Mouse (Mus musculus): ENCODE results near the gene Cir1. TPM values are rescaled to one million over a fixed set of nuclear protein-coding genes. Genes with fewer than 3 reads are reported as not detected.

The Cir1 gene
- 4.8 and 5.2 TPM in 2 replicates for total RNA-seq (2012; rRNA removed)
- 3.8 and 4.6 TPM in 2 replicates for total RNA-seq (2014; rRNA removed)
- 14.3 and 15.6 TPM in 2 replicates for polyA plus RNA-seq (2012; ENCODE audit: insufficient read length, low read depth)

DNA sequence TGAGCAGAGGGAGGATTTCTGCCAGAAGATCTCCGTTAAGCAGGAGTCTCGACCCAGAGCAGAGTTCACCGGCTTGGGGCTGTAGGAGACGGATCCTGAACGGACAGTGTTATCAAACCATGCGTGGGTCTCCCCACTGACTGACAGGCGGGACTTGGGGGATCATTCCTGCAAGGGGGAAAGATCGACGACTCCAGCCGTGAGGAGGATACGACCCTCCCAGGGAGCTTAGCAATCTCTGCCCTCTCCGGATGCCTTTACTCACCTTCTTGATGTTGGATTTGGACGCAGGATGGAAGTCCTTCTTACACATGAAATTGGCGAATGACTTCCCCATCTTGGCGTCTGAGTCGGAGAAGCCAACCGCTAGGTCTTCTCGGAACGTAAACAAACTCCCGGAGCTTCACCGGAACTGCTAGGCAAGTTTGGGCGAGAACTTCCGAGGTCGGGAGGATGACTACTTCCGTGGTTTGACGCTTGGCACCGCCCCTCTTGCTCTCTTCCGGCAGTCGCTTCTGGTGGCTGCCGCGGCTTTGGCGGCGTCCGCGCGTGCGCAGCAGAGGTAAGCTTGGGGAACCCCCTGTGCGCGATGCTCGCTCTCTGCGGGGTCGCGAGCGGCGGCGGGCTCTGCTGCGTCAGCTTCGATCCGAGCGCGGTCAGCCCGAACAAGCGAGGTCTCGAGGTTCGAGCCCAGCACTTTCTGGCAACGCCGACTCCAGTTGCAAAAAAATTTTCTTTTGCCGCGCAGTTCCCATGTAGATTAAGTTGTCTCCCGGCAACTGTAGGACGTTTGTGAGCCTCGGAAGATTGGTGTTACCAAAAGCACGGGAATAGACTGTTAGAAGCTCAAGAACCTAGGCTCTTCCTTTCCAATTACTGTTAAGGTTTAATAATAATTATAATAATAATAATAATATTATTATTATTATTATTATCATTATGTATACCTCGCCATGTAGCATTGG is at the start of gene Cir1, which contains the start of gene Scrn3:
Cir1 (minus strand) TSS at position 550 of the 965 bp plus-strand sequence.
Scrn3 (plus strand) TSS at position 450 of the 965 bp plus-strand sequence.
- Histone ChIP-seq H3K36me3 (replicated peaks in 1 of 2; ENCODE audit: control insufficient read depth in 1 of 2, insufficient read depth in 1 of 2, low read length in 1 of 2) (peaks cover 19 to 36% of the 10 kb centered on the region in 2 experiments), H3K9me3 (replicated peaks; ENCODE audit: low read length) (no peaks in the 10 kb centered on the region), H3K4me1 (ENCODE audit: control insufficient read depth in 1 of 2, insufficient read depth in 2 of 2) (peaks cover 0 to 26% of the 10 kb centered on the region in 2 experiments; a peak in 2 of 4 replicates), H3K27ac (ENCODE audit: insufficient read depth, low read depth) (peak within 1 kb of the TSS; percentile 96), H3K79me2 (replicated peaks; ENCODE audit: control insufficient read depth, extremely low read depth, insufficient read depth, poor library complexity, severe bottlenecking) (peaks cover 20% of the 10 kb centered on the region), H3K27me3 (replicated peaks) (no peaks in the 10 kb centered on the region), H3K4me2 (ENCODE audit: insufficient read depth, low read depth, poor library complexity, severe bottlenecking) (peak within 1 kb of the TSS; percentile 94), H3K9ac (ENCODE audit: insufficient read depth, low read depth) (peak within 1 kb of the TSS; percentile 80), H3K4me3 (replicated peaks in 1 of 3; ENCODE audit: low read depth in 2 of 3, low read length in 2 of 3, poor library complexity in 1 of 3) (peak within 1 kb of the TSS; percentile 91 to 100 (median 97))
- DNase-seq (ENCODE audit: extremely low read depth) = peak; percentile 98
- dilution Hi-C loops (cut with MboI; ENCODE audit: extremely low pct_ligation_motif_present, extremely low pct_unique_long_range_greater_than_20kb, low sequenced_read_pairs) (no loop called here), in situ Hi-C loops (cut with MboI; ENCODE audit: low pct_ligation_motif_present, low pct_unique_long_range_greater_than_20kb, low sequenced_read_pairs) (loop anchor here (10.0 kb wide), 1 partner anchor 92 kb away; no protein-coding TSS in a partner anchor)
- no peak for TF ChIP-seq RAD21 (IDR thresholded peaks at IDR 0.05; ENCODE audit: low read depth, low read length)
- peak; percentile 96 for TF ChIP-seq KAT2A (IDR thresholded peaks at IDR 0.05; ENCODE audit: insufficient replicate concordance, low read length)
- no peak for TF ChIP-seq JUND (conservative IDR thresholded peaks at IDR 0.05; ENCODE audit: low read depth, low read length)
- TF ChIP-seq ZKSCAN1 (IDR thresholded peaks at IDR 0.05; ENCODE audit: borderline replicate concordance, low read depth, low read length) = no peak
- TF ChIP-seq TCF12 (IDR thresholded peaks at IDR 0.05; ENCODE audit: low read depth, low read length) = peak; percentile 60
- peak; percentile 97 for TF ChIP-seq CHD2 (IDR thresholded peaks at IDR 0.05; ENCODE audit: low read length)
- peak; percentile 84 for TF ChIP-seq RCOR1 (conservative IDR thresholded peaks at IDR 0.05; ENCODE audit: low read depth, low read length)
- TF ChIP-seq IRF4 (IDR thresholded peaks at IDR 0.05; ENCODE audit: low read depth, low read length) = no peak; the same call in 1 of the 2 replicates
- TF ChIP-seq ZC3H11A (IDR thresholded peaks at IDR 0.05; ENCODE audit: low read depth, low read length) = no peak
- no peak for TF ChIP-seq UBTF (IDR thresholded peaks at IDR 0.05; ENCODE audit: low read depth, low read length)
- TF ChIP-seq MAZ (IDR thresholded peaks at IDR 0.05; ENCODE audit: low read depth, low read length) = no peak
- TF ChIP-seq ELF1 (IDR thresholded peaks at IDR 0.05; ENCODE audit: low read depth, low read length) = peak; percentile 95
- peak; percentile 93 for TF ChIP-seq HCFC1 (IDR thresholded peaks at IDR 0.05; ENCODE audit: low read depth, low read length)
- no peak for TF ChIP-seq USF2 (conservative IDR thresholded peaks at IDR 0.05; ENCODE audit: low read depth, low read length)
- no peak for TF ChIP-seq CTCF (conservative IDR thresholded peaks at IDR 0.05 in 1 of 2, IDR thresholded peaks at IDR 0.05 in 1 of 2; ENCODE audit: low read depth in 2 of 2, low read length in 2 of 2)
- peak; percentile 94 for TF ChIP-seq SIN3A (IDR thresholded peaks at IDR 0.05; ENCODE audit: low read length)
- TF ChIP-seq ZNF384 (IDR thresholded peaks at IDR 0.05; ENCODE audit: low read depth, low read length) = no peak
- TF ChIP-seq POLR2AphosphoS2 (IDR thresholded peaks at IDR 0.05; ENCODE audit: low read depth, low read length) = peak; percentile 79; the same call in 1 of the 2 replicates
- no peak; the same call in 1 of the 2 replicates for TF ChIP-seq MYC (IDR thresholded peaks at IDR 0.05; ENCODE audit: low read depth, low read length)
- TF ChIP-seq ZMIZ1 (IDR thresholded peaks at IDR 0.05; ENCODE audit: low read depth, low read length) = no peak; the same call in 1 of the 2 replicates
- peak; percentile 90 for TF ChIP-seq POLR2A (IDR thresholded peaks at IDR 0.05; ENCODE audit: low read depth, low read length)
- TF ChIP-seq E2F4 (IDR thresholded peaks at IDR 0.05; ENCODE audit: insufficient replicate concordance, low read depth, low read length) = no peak
- TF ChIP-seq GABPA (IDR thresholded peaks at IDR 0.05; ENCODE audit: insufficient replicate concordance, low read depth, low read length) = peak; percentile 52; the same call in 1 of the 2 replicates
- TF ChIP-seq SMC3 (IDR thresholded peaks at IDR 0.05; ENCODE audit: low read depth, low read length) = no peak
- no peak for TF ChIP-seq TBP (conservative IDR thresholded peaks at IDR 0.05; ENCODE audit: low read depth, low read length)
- TF ChIP-seq NRF1 (IDR thresholded peaks at IDR 0.05; ENCODE audit: low read depth, low read length) = peak; percentile 94
- no peak for TF ChIP-seq CHD1 (IDR thresholded peaks at IDR 0.05; ENCODE audit: low read depth, low read length)
- TF ChIP-seq MAX (IDR thresholded peaks at IDR 0.05; ENCODE audit: low read length) = no peak
- TF ChIP-seq USF1 (IDR thresholded peaks at IDR 0.05; ENCODE audit: low read depth, low read length) = no peak
- TF ChIP-seq JUN (IDR thresholded peaks at IDR 0.05; ENCODE audit: insufficient read depth, low read depth, low read length) = no peak
- peak; percentile 13; the same call in 1 of the 2 replicates for TF ChIP-seq MAFK (IDR thresholded peaks at IDR 0.05; ENCODE audit: insufficient replicate concordance, low read length)
- no peak for TF ChIP-seq EP300 (IDR thresholded peaks at IDR 0.05; ENCODE audit: low read length)
- TF ChIP-seq PAX5 (IDR thresholded peaks at IDR 0.05; ENCODE audit: low read length) = no peak
- no peak for TF ChIP-seq ETS1 (conservative IDR thresholded peaks at IDR 0.05; ENCODE audit: low read depth, low read length)
- peak; percentile 24; the same call in 1 of the 2 replicates for TF ChIP-seq MEF2A (IDR thresholded peaks at IDR 0.05; ENCODE audit: borderline replicate concordance, low read depth, low read length)
- 0 out of 2 replicates have a peak, but pooled peaks have one; percentile 11 for TF ChIP-seq BHLHE40 (IDR thresholded peaks at IDR 0.05; ENCODE audit: low read depth, low read length)
- TF ChIP-seq MXI1 (IDR thresholded peaks at IDR 0.05; ENCODE audit: low read depth, low read length) = peak; percentile 80

Measured in CH12.LX (cell line).